Mouse (Mus musculus) urinary bladder, adult 2 months (tissue): ENCODE data around the gene Nrcam. TPM values are rescaled to one million over a fixed set of nuclear protein-coding genes. Genes with fewer than 3 reads are reported as not detected.
A peak's percentile ranks its signal among the peaks of the same experiment; 100 is the strongest.

ENCODE experiments used
- DNase-seq: peaks from one replicate; pipeline ENCODE4 v3.0.0; 2022; ENCODE audit warnings: low spot score
- polyA plus RNA-seq: library from polyadenylated mRNA; depleted of rRNA; stranded (reverse); fragments of >200 nt; gene quantifications from 2 replicates; pipeline ENCODE4 v1.2.3, GENCODE M21; 2012

Gene Nrcam
- polyA plus RNA-seq, 1 experiment, result 0.29 TPM

- DNase-seq, result no peak
These were observed 190.9 kb downstream of the Nrcam start for GRCm38 (mm10) chr12:44519440-44520141.

GRCm38 (mm10) chr12:44521496-44521895 is 192.8 kb downstream of the Nrcam start:
- no peak for DNase-seq

GRCm38 (mm10) chr12:44524621-44525565 is 196.2 kb downstream of the Nrcam start:
- no peak for DNase-seq

- DNase-seq, result no peak
These were observed 199.8 kb downstream of the Nrcam start for GRCm38 (mm10) chr12:44528391-44529016.

- no peak for DNase-seq
These were observed 203.8 kb downstream of the Nrcam start for GRCm38 (mm10) chr12:44532337-44533113.

- no peak for DNase-seq
These were observed 205.5 kb downstream of the Nrcam start for GRCm38 (mm10) chr12:44534100-44534633.

- DNase-seq, result no peak
These were observed 206.9 kb downstream of the Nrcam start for GRCm38 (mm10) chr12:44535623-44536022.

- DNase-seq, result no peak
These were observed 219.2 kb downstream of the Nrcam start for GRCm38 (mm10) chr12:44547721-44548369.

- DNase-seq, result no peak
These were observed 219.8 kb downstream of the Nrcam start for GRCm38 (mm10) chr12:44548465-44548864.

- no peak for DNase-seq
These were observed 222.9 kb downstream of the Nrcam start for GRCm38 (mm10) chr12:44551614-44552013.

- no peak for DNase-seq
These were observed 225.4 kb downstream of the Nrcam start for GRCm38 (mm10) chr12:44554051-44554450.

GRCm38 (mm10) chr12:44554808-44555207 is 226.1 kb downstream of the Nrcam start:
- no peak for DNase-seq

- no peak for DNase-seq
These were observed 231.3 kb downstream of the Nrcam start for GRCm38 (mm10) chr12:44560002-44560401.

GRCm38 (mm10) chr12:44570070-44570469 is 241.4 kb downstream of the Nrcam start:
- no peak for DNase-seq

- DNase-seq, result no peak
These were observed 244.0 kb downstream of the Nrcam start for GRCm38 (mm10) chr12:44572664-44573063.

GRCm38 (mm10) chr12:44574167-44574566 is 245.5 kb downstream of the Nrcam start:
- DNase-seq, result no peak

- DNase-seq, result peak; percentile 34
These were observed 272.9 kb downstream of the Nrcam start for GRCm38 (mm10) chr12:44601410-44602149.

- DNase-seq, result no peak
These were observed 273.7 kb downstream of the Nrcam start for GRCm38 (mm10) chr12:44602269-44602957.

GRCm38 (mm10) chr12:44602958-44603331 is 274.3 kb downstream of the Nrcam start:
- DNase-seq, result no peak
